Mouse (Mus musculus): ENCODE data around the gene Btbd9.
"Not testable (repeated sequence)": the region's sequence is repeated elsewhere in the genome, so short reads cannot be mapped to it uniquely, and the experiment has no call there.

The Btbd9 gene

GRCm38 (mm10) chr17:30556512-30556911 lies 19.8 kb downstream of the Btbd9 start:
- DNase-seq = no peak

- no peak for DNase-seq
These were observed 23.0 kb downstream of the Btbd9 start for GRCm38 (mm10) chr17:30553027-30553937.

- DNase-seq = no peak
These were observed 25.5 kb downstream of the Btbd9 start for GRCm38 (mm10) chr17:30550774-30551107.

GRCm38 (mm10) chr17:30549899-30550773 lies 26.2 kb downstream of the Btbd9 start:
- DNase-seq = no peak

- no peak for DNase-seq
These were observed 37.2 kb downstream of the Btbd9 start for GRCm38 (mm10) chr17:30539098-30539497.

GRCm38 (mm10) chr17:30536651-30537050 lies 39.6 kb downstream of the Btbd9 start:
- no peak for DNase-seq

- no peak for DNase-seq
These were observed 43.2 kb downstream of the Btbd9 start for GRCm38 (mm10) chr17:30533098-30533497.

- DNase-seq = no peak
These were observed 45.7 kb downstream of the Btbd9 start for GRCm38 (mm10) chr17:30530542-30530940.

GRCm38 (mm10) chr17:30529632-30530541 lies 46.4 kb downstream of the Btbd9 start:
- DNase-seq = no peak

GRCm38 (mm10) chr17:30525405-30526295 lies 50.6 kb downstream of the Btbd9 start:
- DNase-seq = no peak

GRCm38 (mm10) chr17:30524451-30524850 lies 51.8 kb downstream of the Btbd9 start:
- peak; percentile 34 for DNase-seq

GRCm38 (mm10) chr17:30523783-30524182 lies 52.5 kb downstream of the Btbd9 start:
- DNase-seq = no peak

GRCm38 (mm10) chr17:30522406-30523078 lies 53.7 kb downstream of the Btbd9 start:
- no peak for DNase-seq

GRCm38 (mm10) chr17:30519172-30519512 lies 57.1 kb downstream of the Btbd9 start:
- DNase-seq = not testable (repeated sequence)

- DNase-seq = peak; percentile 18
These were observed 57.7 kb downstream of the Btbd9 start for GRCm38 (mm10) chr17:30518431-30519171.

- no peak for DNase-seq
These were observed 59.5 kb downstream of the Btbd9 start for GRCm38 (mm10) chr17:30516580-30517340.

- no peak for DNase-seq
These were observed 60.9 kb downstream of the Btbd9 start for GRCm38 (mm10) chr17:30515401-30515800.

GRCm38 (mm10) chr17:30513034-30513433 lies 63.3 kb downstream of the Btbd9 start:
- DNase-seq = no peak

GRCm38 (mm10) chr17:30512531-30512930 lies 63.8 kb downstream of the Btbd9 start:
- DNase-seq = no peak

- DNase-seq = no peak
These were observed 64.3 kb downstream of the Btbd9 start for GRCm38 (mm10) chr17:30512007-30512406.

Measured in thymus, postnatal 25 days (tissue).